8 mouse cellular contexts compared by ENCODE assay signal in the genomic region with DNA sequence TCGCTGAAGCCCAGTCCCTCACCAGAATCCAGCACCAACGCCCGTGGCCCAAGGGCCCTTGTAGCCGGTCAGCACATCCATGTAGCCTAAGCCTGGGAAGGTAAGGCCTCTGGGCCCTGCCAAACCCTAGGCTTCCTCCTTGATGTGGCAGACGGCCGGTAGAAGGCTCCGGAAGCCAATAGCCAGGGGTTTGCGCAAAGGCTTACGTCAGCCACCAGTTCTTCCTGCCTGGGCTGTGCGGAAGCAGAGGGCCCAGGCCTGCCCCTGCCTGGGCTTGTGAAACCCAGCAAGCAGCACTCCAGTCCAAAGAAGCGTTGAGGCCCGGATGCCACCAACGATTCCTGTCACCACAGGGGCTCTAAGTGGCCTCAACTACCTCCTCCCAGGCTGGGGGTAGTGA. TPM values are rescaled to one million over a fixed set of nuclear protein-coding genes. Genes with fewer than 3 reads are reported as not detected.
DNase-seq lines count a peak whose midpoint lies in the region; ATAC-seq lines count a peak whose summit lies in the region.

No protein-coding gene starts in this region.

- no peak overlapping the region for H3K4me2 ChIP-seq in hindbrain, embryonic 12.5 days (replicated peaks)
- H3K4me2 ChIP-seq in hindbrain, embryonic 13.5 days: no peak overlapping the region

- ATAC-seq in hindbrain, embryonic 12.5 days (ENCODE audit: low FRiP score): no peak
- no peak for ATAC-seq in hindbrain, embryonic 13.5 days (ENCODE audit: low FRiP score)
- ATAC-seq in activated CD4-positive, CD25-positive, alpha-beta regulatory T cell, adult 4 months: peak; percentile 96
- ATAC-seq in cerebellum, adult (ENCODE audit: insufficient number of reproducible peaks, low FRiP score, low TSS enrichment): no peak

- peaks cover 51% of the 10 kb centered on the region for H3K4me1 ChIP-seq in hindbrain, embryonic 12.5 days
- H3K4me1 ChIP-seq in hindbrain, embryonic 13.5 days (replicated peaks): peaks cover 85% of the 10 kb centered on the region

- H3K4me3 ChIP-seq in hindbrain, embryonic 12.5 days: no peak overlapping the region
- no peak overlapping the region for H3K4me3 ChIP-seq in hindbrain, embryonic 13.5 days

- H3K36me3 ChIP-seq in hindbrain, embryonic 12.5 days: peaks cover 31% of the 10 kb centered on the region
- peaks cover 32% of the 10 kb centered on the region for H3K36me3 ChIP-seq in hindbrain, embryonic 13.5 days

- peak; percentile 54 for DNase-seq in liver
- peak; percentile 87 to 89 for DNase-seq in natural killer cell, adult 2 months (ENCODE audit: low spot score in 2 of 2)
- DNase-seq in adipocyte (ENCODE audit: low spot score): no peak
- DNase-seq in retina, embryonic 14.5 days (ENCODE audit: low spot score): no peak

- H3K9me3 ChIP-seq in hindbrain, embryonic 12.5 days (replicated peaks): no peaks in the 10 kb centered on the region
- H3K9me3 ChIP-seq in hindbrain, embryonic 13.5 days: no peaks in the 10 kb centered on the region

- H3K9ac ChIP-seq in hindbrain, embryonic 12.5 days: peak overlapping the region; percentile 13; the same call in 1 of the 2 replicates
- H3K9ac ChIP-seq in hindbrain, embryonic 13.5 days: no peak overlapping the region

- H3K27me3 ChIP-seq in hindbrain, embryonic 12.5 days: no peaks in the 10 kb centered on the region
- no peaks in the 10 kb centered on the region for H3K27me3 ChIP-seq in hindbrain, embryonic 13.5 days

- no peak overlapping the region for H3K27ac ChIP-seq in hindbrain, embryonic 12.5 days
- no peak overlapping the region for H3K27ac ChIP-seq in hindbrain, embryonic 13.5 days

- WGBS in hindbrain, embryonic 12.5 days: 88% methylated on average over 13 of the region's 13 CpGs
- WGBS in hindbrain, embryonic 13.5 days: 85% methylated on average over 13 of the region's 13 CpGs

RNA-seq across cellular contexts. Expression of gene Tnrc18, which starts 22.9 kb away (rescaled TPM):
- 72.8 and 73.7 TPM in 2 replicates for polyA plus RNA-seq in hindbrain, embryonic 12.5 days (2016; fragmentation: Nextera tagmentation; extraction: Ambion mirVana)
- 33.1 and 35.8 TPM in 2 replicates for polyA plus RNA-seq in hindbrain, embryonic 13.5 days (2015; fragmentation: Nextera tagmentation; extraction: Ambion mirVana)
- polyA plus RNA-seq in activated CD4-positive, CD25-positive, alpha-beta regulatory T cell, adult 4 months (2017; shearing (Covaris generic)): 1 to 10 TPM; 4.1 to 4.3 TPM

Comparison
In these comparisons a context has a peak if more than half of its experiments do, and no peak if none do; other contexts are left out.
1. DNase-seq: peak in liver (single experiment) and natural killer cell, adult 2 months (2 of 2); none in adipocyte (single experiment) and retina, embryonic 14.5 days (single experiment).